Mouse (Mus musculus) embryonic facial prominence, embryonic 12.5 days (tissue): ENCODE measurements at regions not wholly inside any gene's neighbourhood (a gene's known extent, or its start where the extent isn't known, plus 50 kb on each side); places are given as distances from the start of the nearest gene placed in this dataset.

Experiments
- ATAC-seq: fragments of 200-750 bp; cut with Nextera tagmentation; 2 replicates; pipeline ENCODE4 v1.8.0; 2017; ENCODE audit not compliant: insufficient number of reproducible peaks, insufficient read depth, low FRiP score, low TSS enrichment
- H3K27ac ChIP-seq: fragments of 300-500 bp; sonication (generic); 2 replicates; pipeline ENCODE4 v1.5.1; 2016; ENCODE audit warnings: mild to moderate bottlenecking
- H3K27me3 ChIP-seq: fragments of 300-500 bp; sonication (generic); 2 replicates; pipeline ENCODE4 v1.6.1; 2016; ENCODE audit warnings: mild to moderate bottlenecking, moderate library complexity
- H3K36me3 ChIP-seq: fragments of 300-500 bp; sonication (generic); 2 replicates; pipeline ENCODE4 v1.6.1; 2016; ENCODE audit warnings: mild to moderate bottlenecking
- H3K4me1 ChIP-seq: fragments of 300-500 bp; sonication (generic); 2 replicates; pipeline ENCODE4 v1.6.1; 2016
- H3K4me2 ChIP-seq: fragments of 300-500 bp; sonication (generic); replicated peaks from 2 replicates; pipeline ENCODE4 v1.6.1; 2016; ENCODE audit warnings: mild to moderate bottlenecking, moderate library complexity
- H3K4me3 ChIP-seq: fragments of 300-500 bp; sonication (generic); 2 replicates; pipeline ENCODE4 v1.5.1; 2016; ENCODE audit warnings: mild to moderate bottlenecking
- H3K9ac ChIP-seq: fragments of 300-500 bp; sonication (generic); 2 replicates; pipeline ENCODE4 v1.6.1; 2016; ENCODE audit warnings: mild to moderate bottlenecking, moderate library complexity
- H3K9me3 ChIP-seq: fragments of 300-500 bp; sonication (generic); 2 replicates; pipeline ENCODE4 v1.6.1; 2016; ENCODE audit warnings: mild to moderate bottlenecking, moderate library complexity
- WGBS: fragments of 180-500 bp; shearing (Covaris S2); methylation state at CpG from one replicate; pipeline ENCODE4 v1.1.7; 2016; 5-methylcytosine and 5-hydroxymethylcytosine counted together

- Histone ChIP-seq H3K9ac (no peak overlapping the region), H3K9me3 (no peaks in the 10 kb centered on the region), H3K27ac (no peak overlapping the region), H3K27me3 (no peaks in the 10 kb centered on the region), H3K4me1 (no peaks in the 10 kb centered on the region), H3K4me2 (no peak overlapping the region), H3K36me3 (no peaks in the 10 kb centered on the region), H3K4me3 (no peak overlapping the region)
- WGBS, result 23% methylated on average over 1 of the region's 1 CpGs
- no peak for ATAC-seq
Measured at GRCm38 (mm10) chr2:115441100-115441499, 140.4 kb upstream of the BC052040 start.

DNA sequence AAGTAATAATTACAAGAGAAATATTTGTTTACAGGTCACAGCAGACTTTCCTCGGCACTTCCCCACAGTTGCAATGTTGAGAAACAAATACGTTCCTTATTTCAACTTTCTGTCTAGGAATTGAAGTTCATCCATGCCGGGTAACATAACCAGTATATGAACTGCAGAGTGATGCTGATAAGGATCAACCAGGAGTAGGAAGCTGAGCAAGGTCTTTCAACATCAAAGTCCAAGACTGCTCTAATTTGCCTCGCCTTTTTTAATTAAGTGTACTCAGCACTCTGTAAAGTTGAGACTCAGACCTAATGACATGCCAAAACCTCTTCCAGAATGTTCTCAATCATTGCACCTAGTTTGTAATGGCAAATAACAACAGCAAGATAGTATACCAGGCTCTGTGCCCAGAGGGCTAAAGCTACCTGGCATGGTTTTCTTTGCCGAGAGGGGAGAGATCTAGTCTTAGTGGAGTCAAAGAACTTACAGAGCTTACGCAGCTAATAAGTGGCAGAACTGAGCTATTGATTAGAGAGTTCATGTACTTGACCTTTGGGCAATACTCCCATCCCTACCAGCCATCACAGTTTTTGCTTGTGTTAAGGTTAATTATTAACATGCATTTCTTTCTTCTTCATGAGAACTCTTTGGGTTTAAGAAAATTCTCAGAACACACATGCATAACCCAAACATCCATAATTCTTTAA lies 131.6 kb upstream of the BC052040 start:
- ATAC-seq, result no peak

DNA sequence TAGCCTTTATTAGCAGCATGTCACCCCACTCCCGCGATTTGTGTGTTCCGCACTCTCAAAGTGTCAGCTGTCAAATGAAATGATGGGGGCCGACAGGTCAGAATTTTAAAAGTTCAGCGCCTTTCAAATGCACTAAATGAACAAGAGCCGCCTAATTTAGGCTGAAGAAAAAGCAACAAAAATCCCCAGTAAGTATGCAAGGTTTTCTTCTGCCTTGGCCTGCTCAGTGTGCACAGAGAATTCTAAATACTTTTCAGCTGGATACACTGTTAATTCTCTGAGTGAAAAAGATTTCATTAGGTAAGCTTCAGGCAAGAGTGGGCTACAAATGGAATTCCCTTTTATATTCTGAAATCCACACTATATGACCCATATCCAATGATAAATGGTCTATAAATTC lies 125.9 kb upstream of the BC052040 start:
- ATAC-seq, result no peak
- Histone ChIP-seq H3K4me2 (no peak overlapping the region), H3K27ac (no peak overlapping the region), H3K27me3 (no peaks in the 10 kb centered on the region), H3K36me3 (no peaks in the 10 kb centered on the region), H3K9ac (no peak overlapping the region), H3K4me1 (peaks cover 3% of the 10 kb centered on the region; the same call in 1 of the 2 replicates), H3K4me3 (no peak overlapping the region), H3K9me3 (no peaks in the 10 kb centered on the region)
- WGBS, result 47% methylated on average over 6 of the region's 6 CpGs

More for the DNA sequence above, 131.6 kb upstream of the BC052040 start:
- H3K27ac ChIP-seq, result no peak overlapping the region
- no peak overlapping the region for H3K9ac ChIP-seq
- H3K27me3 ChIP-seq, result no peaks in the 10 kb centered on the region
- H3K36me3 ChIP-seq, result no peaks in the 10 kb centered on the region
- 70% methylated on average over 6 of the region's 6 CpGs for WGBS
- H3K4me1 ChIP-seq, result peaks cover 3% of the 10 kb centered on the region; the same call in 1 of the 2 replicates
- H3K4me2 ChIP-seq, result no peak overlapping the region
- no peaks in the 10 kb centered on the region for H3K9me3 ChIP-seq
- H3K4me3 ChIP-seq, result no peak overlapping the region

- ATAC-seq, result no peak
- no peak overlapping the region for H3K27ac ChIP-seq
- H3K27me3 ChIP-seq, result no peaks in the 10 kb centered on the region
Measured at GRCm38 (mm10) chr2:115456372-115457022, 125.0 kb upstream of the BC052040 start.

GRCm38 (mm10) chr2:115460028-115460881 lies 121.3 kb upstream of the BC052040 start:
- Histone ChIP-seq H3K36me3 (no peaks in the 10 kb centered on the region), H3K27me3 (no peaks in the 10 kb centered on the region), H3K4me1 (no peaks in the 10 kb centered on the region; the same call in 1 of the 2 replicates), H3K4me2 (no peak overlapping the region), H3K9ac (no peak overlapping the region), H3K4me3 (no peak overlapping the region), H3K27ac (no peak overlapping the region), H3K9me3 (no peaks in the 10 kb centered on the region)
- WGBS, result 65% methylated on average over 5 of the region's 5 CpGs
- no peak for ATAC-seq

More at GRCm38 (mm10) chr2:115456372-115457022, 125.0 kb upstream of the BC052040 start:
- H3K36me3 ChIP-seq, result no peaks in the 10 kb centered on the region
- peaks cover 3% of the 10 kb centered on the region; the same call in 1 of the 2 replicates for H3K4me1 ChIP-seq
- H3K4me2 ChIP-seq, result no peak overlapping the region
- 60% methylated on average over 5 of the region's 5 CpGs for WGBS
- no peak overlapping the region for H3K4me3 ChIP-seq
- no peaks in the 10 kb centered on the region for H3K9me3 ChIP-seq
- no peak overlapping the region for H3K9ac ChIP-seq

DNA sequence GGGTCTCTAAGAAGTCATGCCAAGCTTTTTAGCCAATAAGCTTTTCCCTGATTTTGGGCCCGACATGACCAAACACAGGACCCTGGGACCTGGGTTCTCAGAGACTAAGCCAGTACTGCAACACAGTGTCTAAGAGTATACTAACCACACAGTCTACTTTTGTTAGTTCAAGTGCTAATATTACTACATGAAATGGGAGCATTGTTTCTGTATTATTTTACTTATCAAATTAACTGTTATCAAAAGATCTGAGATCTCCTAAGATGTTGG lies 120.7 kb upstream of the BC052040 start:
- H3K36me3 ChIP-seq, result no peaks in the 10 kb centered on the region
- H3K9ac ChIP-seq, result no peak overlapping the region
- peaks cover 5% of the 10 kb centered on the region; the same call in 1 of the 2 replicates for H3K4me1 ChIP-seq
- H3K27me3 ChIP-seq, result no peaks in the 10 kb centered on the region
- 72% methylated on average over 1 of the region's 1 CpGs for WGBS
- H3K4me2 ChIP-seq, result no peak overlapping the region
- no peak overlapping the region for H3K27ac ChIP-seq
- ATAC-seq, result no peak
- no peaks in the 10 kb centered on the region for H3K9me3 ChIP-seq
- H3K4me3 ChIP-seq, result no peak overlapping the region

GRCm38 (mm10) chr2:115466170-115466569 lies 115.3 kb upstream of the BC052040 start:
- Histone ChIP-seq H3K36me3 (no peaks in the 10 kb centered on the region), H3K4me1 (peaks cover 18% of the 10 kb centered on the region; the same call in 1 of the 2 replicates), H3K9me3 (no peaks in the 10 kb centered on the region), H3K9ac (no peak overlapping the region), H3K4me2 (no peak overlapping the region), H3K27me3 (no peaks in the 10 kb centered on the region), H3K4me3 (no peak overlapping the region), H3K27ac (no peak overlapping the region)
- whole genome bisulfite sequencing, result 23% methylated on average over 4 of the region's 4 CpGs
- ATAC-seq, result no peak

DNA sequence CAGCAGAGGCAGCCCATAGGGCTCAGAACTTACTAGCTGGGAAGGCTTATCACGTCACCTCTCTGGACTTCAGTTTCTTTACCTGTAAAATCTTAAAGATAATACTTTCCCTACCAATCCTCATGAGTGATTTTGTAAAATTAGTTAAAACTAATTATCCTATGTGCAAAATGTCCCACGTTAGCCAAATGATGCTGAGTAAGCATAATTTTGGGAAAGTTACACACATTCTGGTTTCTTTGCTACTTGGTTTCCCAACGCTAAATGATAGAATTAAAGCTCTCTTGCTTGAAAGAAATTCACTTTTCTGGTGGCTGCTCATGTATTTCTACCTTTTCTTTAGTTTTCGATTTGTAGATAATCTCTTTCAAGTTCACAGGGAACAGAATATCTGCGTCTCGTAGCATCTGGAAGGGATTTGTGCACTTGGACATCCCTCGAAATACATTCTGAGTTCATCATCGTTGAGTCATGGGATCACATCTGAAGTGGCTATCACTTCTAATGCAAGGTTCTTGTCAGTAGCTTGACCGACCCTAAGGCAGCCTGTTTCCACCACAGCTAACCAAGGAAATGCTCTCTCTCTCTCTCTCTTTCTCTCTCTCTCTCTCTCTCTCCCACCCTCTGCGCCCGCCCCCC lies 114.3 kb upstream of the BC052040 start:
- no peaks in the 10 kb centered on the region for H3K9me3 ChIP-seq
- H3K27me3 ChIP-seq, result no peaks in the 10 kb centered on the region
- H3K9ac ChIP-seq, result no peak overlapping the region
- H3K4me2 ChIP-seq, result no peak overlapping the region
- H3K4me1 ChIP-seq, result peaks cover 18% of the 10 kb centered on the region; the same call in 1 of the 2 replicates
- H3K4me3 ChIP-seq, result no peak overlapping the region
- H3K36me3 ChIP-seq, result no peaks in the 10 kb centered on the region
- ATAC-seq, result no peak
- H3K27ac ChIP-seq, result 0 out of 2 replicates have a peak overlapping the region, but pooled peaks have one; percentile 14
- WGBS, result 58% methylated on average over 11 of the region's 11 CpGs

- no peak overlapping the region for H3K9ac ChIP-seq
- ATAC-seq, result no peak
- peak overlapping the region; percentile 57; the same call in 1 of the 2 replicates for H3K27ac ChIP-seq
- no peaks in the 10 kb centered on the region for H3K27me3 ChIP-seq
- H3K4me1 ChIP-seq, result peaks cover 18% of the 10 kb centered on the region; the same call in 1 of the 2 replicates
- H3K4me2 ChIP-seq, result 0 out of 2 replicates have a peak overlapping the region, but pooled peaks have one; percentile 7
- no peak overlapping the region for H3K4me3 ChIP-seq
- 55% methylated on average over 6 of the region's 6 CpGs for WGBS
- H3K36me3 ChIP-seq, result no peaks in the 10 kb centered on the region
- no peaks in the 10 kb centered on the region for H3K9me3 ChIP-seq
Measured at GRCm38 (mm10) chr2:115467936-115468335, 113.6 kb upstream of the BC052040 start.

DNA sequence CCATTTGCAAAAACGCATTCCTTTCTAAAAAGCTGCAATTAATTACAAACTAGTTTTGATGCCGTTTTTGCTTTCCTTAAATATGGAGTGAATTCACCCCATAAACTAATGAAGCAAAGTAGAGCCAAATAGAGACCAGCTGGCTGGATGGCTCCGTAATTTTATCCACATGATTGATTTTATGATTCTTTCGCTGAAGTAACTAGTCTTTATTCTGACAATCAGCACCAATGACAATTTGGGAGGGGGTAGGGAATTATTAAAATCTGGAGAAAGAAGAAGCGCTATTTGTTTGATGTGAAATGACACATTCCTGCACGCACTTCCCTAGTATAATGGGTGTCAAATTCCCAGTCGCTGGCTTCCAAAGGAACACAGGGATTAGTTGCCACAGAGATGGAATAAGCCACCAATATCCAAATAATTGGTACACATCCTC lies 113.0 kb upstream of the BC052040 start:
- Histone ChIP-seq H3K27me3 (no peaks in the 10 kb centered on the region), H3K36me3 (no peaks in the 10 kb centered on the region), H3K4me3 (no peak overlapping the region), H3K9me3 (no peaks in the 10 kb centered on the region), H3K4me1 (peaks cover 18% of the 10 kb centered on the region; the same call in 1 of the 2 replicates), H3K4me2 (0 out of 2 replicates have a peak overlapping the region, but pooled peaks have one; percentile 7), H3K9ac (no peak overlapping the region), H3K27ac (no peak overlapping the region)
- ATAC-seq, result no peak
- WGBS, result 26% methylated on average over 7 of the region's 7 CpGs

- WGBS, result 62% methylated on average over 6 of the region's 6 CpGs
- no peaks in the 10 kb centered on the region for H3K27me3 ChIP-seq
- no peak overlapping the region for H3K27ac ChIP-seq
- no peak overlapping the region for H3K4me2 ChIP-seq
- no peak for ATAC-seq
- H3K36me3 ChIP-seq, result no peaks in the 10 kb centered on the region
- no peak overlapping the region for H3K9ac ChIP-seq
- no peak overlapping the region for H3K4me3 ChIP-seq
- peaks cover 18% of the 10 kb centered on the region; the same call in 1 of the 2 replicates for H3K4me1 ChIP-seq
- H3K9me3 ChIP-seq, result no peaks in the 10 kb centered on the region
Measured at GRCm38 (mm10) chr2:115469165-115469821, 112.2 kb upstream of the BC052040 start.
